Comparison of ENCODE assay signal across 13 mouse cellular contexts in genomic region chr9:31331246-31331645, GRCm38 (mm10). TPM values are rescaled to one million over a fixed set of nuclear protein-coding genes. Genes with fewer than 3 reads are reported as not detected.
DNase-seq lines count a peak whose midpoint lies in the region; ATAC-seq lines count a peak whose summit lies in the region.
"Had no signal": no experiment of that assay in that cellular context is flagged by ENCODE, and none has a peak within 500 bp of the region (broad histone marks: within the 10 kb centered on the region; RNA-seq: fewer than 3 reads in every experiment).

No protein-coding gene starts in this region.

- H3K27me3 ChIP-seq in neural tube, embryonic 13.5 days, result no peaks in the 10 kb centered on the region
- no peaks in the 10 kb centered on the region for H3K27me3 ChIP-seq in neural tube, embryonic 15.5 days (replicated peaks)
- H3K27me3 ChIP-seq in forebrain, embryonic 11.5 days (ENCODE audit: control insufficient read depth, insufficient read depth, low read length), result no peaks in the 10 kb centered on the region
- H3K27me3 ChIP-seq: heart, embryonic 15.5 days; liver, embryonic 12.5 days had no signal

- H3K9ac ChIP-seq in neural tube, embryonic 13.5 days, result no peak overlapping the region
- no peak overlapping the region for H3K9ac ChIP-seq in neural tube, embryonic 15.5 days (replicated peaks)
- H3K9ac ChIP-seq in forebrain, embryonic 11.5 days (ENCODE audit: low read length), result no peak overlapping the region
- H3K9ac ChIP-seq: heart, embryonic 15.5 days; liver, embryonic 12.5 days had no signal

- no peak overlapping the region for H3K4me3 ChIP-seq in neural tube, embryonic 13.5 days
- H3K4me3 ChIP-seq in neural tube, embryonic 15.5 days (replicated peaks), result no peak overlapping the region
- no peak overlapping the region for H3K4me3 ChIP-seq in forebrain, embryonic 11.5 days (ENCODE audit: low read depth, low read length)
- H3K4me3 ChIP-seq: heart, embryonic 15.5 days; liver, embryonic 12.5 days had no signal

- peaks cover 33% of the 10 kb centered on the region for H3K36me3 ChIP-seq in neural tube, embryonic 13.5 days
- peaks cover 23% of the 10 kb centered on the region; the same call in 1 of the 2 replicates for H3K36me3 ChIP-seq in neural tube, embryonic 15.5 days
- no peaks in the 10 kb centered on the region; the same call in 1 of the 2 replicates for H3K36me3 ChIP-seq in forebrain, embryonic 11.5 days (ENCODE audit: control insufficient read depth, insufficient read depth, low read length)

- DNase-seq in frontal cortex, postnatal 14 days (ENCODE audit: low spot score in 2 of 2), result peak; percentile 32 to 40
- DNase-seq in left cerebral cortex, adult 11 months (ENCODE audit: low spot score), result peak; percentile 66
- DNase-seq in right cerebral cortex, postnatal 36 days (ENCODE audit: low spot score in 2 of 2), result peak; percentile 72 to 84
- DNase-seq in urinary bladder, adult 2 months (ENCODE audit: low spot score), result no peak
- no peak for DNase-seq in forebrain, embryonic 11.5 days (ENCODE audit: low spot score)
- DNase-seq in kidney, adult 18-20 months, result no peak
- DNase-seq: B cell, adult 2 months; gastrocnemius, postnatal 14 days had no signal

- H3K4me1 ChIP-seq in neural tube, embryonic 13.5 days (replicated peaks), result peaks cover 18% of the 10 kb centered on the region
- H3K4me1 ChIP-seq in neural tube, embryonic 15.5 days, result peaks cover 10% of the 10 kb centered on the region; the same call in 1 of the 2 replicates
- H3K4me1 ChIP-seq in forebrain, embryonic 11.5 days (replicated peaks; ENCODE audit: control insufficient read depth, insufficient read depth, low read length), result no peaks in the 10 kb centered on the region
- H3K4me1 ChIP-seq: heart, embryonic 15.5 days had no signal

- WGBS in neural tube, embryonic 13.5 days, result 51% methylated on average over 4 of the region's 4 CpGs
- WGBS in neural tube, embryonic 15.5 days, result 41% methylated on average over 4 of the region's 4 CpGs
- 53% methylated on average over 4 of the region's 4 CpGs for WGBS in forebrain, embryonic 11.5 days

- no peak overlapping the region for H3K27ac ChIP-seq in neural tube, embryonic 13.5 days (replicated peaks)
- no peak overlapping the region for H3K27ac ChIP-seq in neural tube, embryonic 15.5 days (replicated peaks)
- H3K27ac ChIP-seq in forebrain, embryonic 11.5 days (ENCODE audit: low read depth, low read length), result no peak overlapping the region
- H3K27ac ChIP-seq: heart, embryonic 15.5 days; liver, embryonic 12.5 days; stomach, postnatal 0 days had no signal

- no peak overlapping the region for H3K4me2 ChIP-seq in neural tube, embryonic 13.5 days
- H3K4me2 ChIP-seq in neural tube, embryonic 15.5 days, result no peak overlapping the region
- no peak overlapping the region for H3K4me2 ChIP-seq in forebrain, embryonic 11.5 days (ENCODE audit: low read depth, low read length, severe bottlenecking)
- H3K4me2 ChIP-seq: heart, embryonic 15.5 days; liver, embryonic 12.5 days had no signal

- peak; percentile 33; the same call in 1 of the 2 replicates for ATAC-seq in neural tube, embryonic 13.5 days (ENCODE audit: low read depth)
- ATAC-seq in neural tube, embryonic 15.5 days (ENCODE audit: low FRiP score), result no peak
- no peak for ATAC-seq in forebrain, embryonic 11.5 days (replicated peaks; ENCODE audit: low FRiP score)

- no peaks in the 10 kb centered on the region for H3K9me3 ChIP-seq in neural tube, embryonic 13.5 days
- no peaks in the 10 kb centered on the region for H3K9me3 ChIP-seq in neural tube, embryonic 15.5 days (replicated peaks)
- no peaks in the 10 kb centered on the region for H3K9me3 ChIP-seq in forebrain, embryonic 11.5 days (ENCODE audit: control insufficient read depth, low read length)
- H3K9me3 ChIP-seq: heart, embryonic 15.5 days; liver, embryonic 12.5 days had no signal

RNA-seq across cellular contexts. Expression of gene Prdm10, which starts 50.9 kb away (rescaled TPM):
- polyA plus RNA-seq in neural tube, embryonic 13.5 days (2015; fragmentation: Nextera tagmentation; extraction: Ambion mirVana), result 6.1 and 7.5 TPM in 2 replicates
- 6.4 and 7.3 TPM in 2 replicates for polyA plus RNA-seq in neural tube, embryonic 15.5 days (2015; fragmentation: Nextera tagmentation; extraction: Ambion mirVana)
- 6.7 and 7.4 TPM in 2 replicates for polyA plus RNA-seq in urinary bladder, adult 2 months (2012; rRNA removed)
- polyA plus RNA-seq in forebrain, embryonic 11.5 days (2014; fragmentation: Nextera tagmentation; extraction: Ambion mirVana), result 10.1 and 10.4 TPM in 2 replicates

RNA-seq across cellular contexts. Expression of gene Nfrkb, which starts 54.7 kb away (rescaled TPM):
- polyA plus RNA-seq in neural tube, embryonic 13.5 days (2015; fragmentation: Nextera tagmentation; extraction: Ambion mirVana), result 24.9 and 28.2 TPM in 2 replicates
- 22.9 and 24.5 TPM in 2 replicates for polyA plus RNA-seq in neural tube, embryonic 15.5 days (2015; fragmentation: Nextera tagmentation; extraction: Ambion mirVana)
- polyA plus RNA-seq in urinary bladder, adult 2 months (2012; rRNA removed), result 17.6 and 17.8 TPM in 2 replicates
- polyA plus RNA-seq in forebrain, embryonic 11.5 days (2014; fragmentation: Nextera tagmentation; extraction: Ambion mirVana), result 25.6 and 25.7 TPM in 2 replicates

Comparison
In these comparisons a context has a peak if more than half of its experiments do, and no peak if none do; other contexts are left out.
1. DNase-seq: peak in frontal cortex, postnatal 14 days (2 of 2), left cerebral cortex, adult 11 months (single experiment) and right cerebral cortex, postnatal 36 days (2 of 2); none in urinary bladder, adult 2 months (single experiment), forebrain, embryonic 11.5 days (single experiment) and kidney, adult 18-20 months (single experiment).